Mouse (Mus musculus): ENCODE measurements around the gene Lyve1.
"Not testable (repeated sequence)": the region's sequence is repeated elsewhere in the genome, so short reads cannot be mapped to it uniquely, and the experiment has no call there.

Gene Lyve1

GRCm38 (mm10) chr7:110862751-110863289, at the start of gene Lyve1:
Gene Lyve1, minus strand, starts transcription at chr7:110863239.
- in situ Hi-C loops (cut with MseI, MboI), result no loop called here

GRCm38 (mm10) chr7:110908209-110909144, 45.4 kb upstream of the Lyve1 start:
- in situ Hi-C loops (cut with MseI, MboI), result no loop called here

GRCm38 (mm10) chr7:110906566-110906965, 43.5 kb upstream of the Lyve1 start:
- in situ Hi-C loops (cut with MseI, MboI), result no loop called here

- in situ Hi-C loops (cut with MseI, MboI), result no loop called here
These were observed 40.2 kb upstream of the Lyve1 start for GRCm38 (mm10) chr7:110903226-110903625.

GRCm38 (mm10) chr7:110897202-110897601, 34.2 kb upstream of the Lyve1 start:
- in situ Hi-C loops (cut with MseI, MboI), result no loop called here

GRCm38 (mm10) chr7:110896453-110896852, 33.4 kb upstream of the Lyve1 start:
- in situ Hi-C loops (cut with MseI, MboI), result no loop called here

GRCm38 (mm10) chr7:110895772-110896171, 32.7 kb upstream of the Lyve1 start:
- in situ Hi-C loops (cut with MseI, MboI), result not testable (repeated sequence)

- in situ Hi-C loops (cut with MseI, MboI), result no loop called here
These were observed 31.6 kb upstream of the Lyve1 start for GRCm38 (mm10) chr7:110894673-110895072.

- in situ Hi-C loops (cut with MseI, MboI), result no loop called here
These were observed 31.0 kb upstream of the Lyve1 start for GRCm38 (mm10) chr7:110893943-110894610.

- in situ Hi-C loops (cut with MseI, MboI), result no loop called here
These were observed 28.5 kb upstream of the Lyve1 start for GRCm38 (mm10) chr7:110891501-110891986.

GRCm38 (mm10) chr7:110881746-110882333, 18.8 kb upstream of the Lyve1 start:
- in situ Hi-C loops (cut with MseI, MboI), result no loop called here

GRCm38 (mm10) chr7:110878028-110878427, 15.0 kb upstream of the Lyve1 start:
- in situ Hi-C loops (cut with MseI, MboI), result no loop called here

GRCm38 (mm10) chr7:110876965-110877364, 13.9 kb upstream of the Lyve1 start:
- in situ Hi-C loops (cut with MseI, MboI), result no loop called here

GRCm38 (mm10) chr7:110868807-110869206, 5.8 kb upstream of the Lyve1 start:
- in situ Hi-C loops (cut with MseI, MboI), result no loop called here

- in situ Hi-C loops (cut with MseI, MboI), result no loop called here
These were observed 4.1 kb upstream of the Lyve1 start for GRCm38 (mm10) chr7:110867116-110867515.

- in situ Hi-C loops (cut with MseI, MboI), result no loop called here
These were observed 3.0 kb upstream of the Lyve1 start for GRCm38 (mm10) chr7:110866021-110866420.

GRCm38 (mm10) chr7:110865570-110865969, 2.5 kb upstream of the Lyve1 start:
- in situ Hi-C loops (cut with MseI, MboI), result no loop called here

- in situ Hi-C loops (cut with MseI, MboI), result no loop called here
These were observed 2.0 kb upstream of the Lyve1 start for GRCm38 (mm10) chr7:110865038-110865437.

GRCm38 (mm10) chr7:110860129-110860528, 2.9 kb downstream of the Lyve1 start:
- in situ Hi-C loops (cut with MseI, MboI), result no loop called here

GRCm38 (mm10) chr7:110855604-110856003, 7.4 kb downstream of the Lyve1 start:
- in situ Hi-C loops (cut with MseI, MboI), result no loop called here

GRCm38 (mm10) chr7:110854927-110855546, 8.0 kb downstream of the Lyve1 start:
- in situ Hi-C loops (cut with MseI, MboI), result no loop called here

All from mouse trophoblast stem cell (cell line).